Mouse (Mus musculus): Measurements from ENCODE around the gene Tmco3. TPM values are rescaled to one million over a fixed set of nuclear protein-coding genes. Genes with fewer than 3 reads are reported as not detected.

The Tmco3 gene
- polyA plus RNA-seq, 1 experiment from 2014 or later, result 34.9 TPM

DNA sequence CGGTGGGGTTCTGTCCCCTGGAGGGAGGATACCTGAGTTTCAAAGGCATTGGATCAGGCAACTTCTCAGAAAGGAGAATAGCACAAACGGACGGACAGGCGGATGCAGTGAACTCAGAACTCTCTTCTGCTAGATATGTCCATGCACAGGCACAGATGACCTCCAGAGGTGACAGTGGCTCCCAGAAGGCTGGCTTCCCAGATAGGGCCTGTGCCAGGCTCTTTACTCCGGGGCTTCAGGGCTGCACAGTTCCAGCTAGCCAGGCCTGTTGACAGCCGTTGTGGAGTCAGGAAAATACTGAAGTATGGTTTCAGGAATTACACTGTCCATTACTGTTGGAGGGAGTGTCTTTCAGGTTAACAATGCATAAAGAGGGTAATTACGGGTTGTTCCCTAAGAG lies 62.1 kb downstream of the Tmco3 start:
- WGBS, result 88% methylated on average over 7 of the region's 7 CpGs
- Histone ChIP-seq H3K27me3 (ENCODE audit: control insufficient read depth, insufficient read depth, low read length) (no peaks in the 10 kb centered on the region), H3K4me1 (ENCODE audit: control insufficient read depth, insufficient read depth, low read length) (no peaks in the 10 kb centered on the region), H3K9ac (ENCODE audit: low read length) (no peak overlapping the region), H3K4me2 (ENCODE audit: low read depth, low read length) (no peak overlapping the region), H3K4me3 (replicated peaks; ENCODE audit: low read length) (no peak overlapping the region), H3K36me3 (ENCODE audit: control insufficient read depth, insufficient read depth, low read length) (peaks cover 17% of the 10 kb centered on the region), H3K9me3 (replicated peaks; ENCODE audit: control insufficient read depth, low read length) (no peaks in the 10 kb centered on the region), H3K27ac (ENCODE audit: low read length) (no peak overlapping the region)
- no peak for ATAC-seq (ENCODE audit: insufficient read depth, low FRiP score)

GRCm38 (mm10) chr8:13351593-13351992 lies 63.6 kb downstream of the Tmco3 start:
- H3K36me3 ChIP-seq (ENCODE audit: control insufficient read depth, insufficient read depth, low read length), result peaks cover 19% of the 10 kb centered on the region
- H3K4me1 ChIP-seq (ENCODE audit: control insufficient read depth, insufficient read depth, low read length), result no peaks in the 10 kb centered on the region
- 85% methylated on average over 5 of the region's 5 CpGs for WGBS
- no peak overlapping the region for H3K27ac ChIP-seq (ENCODE audit: low read length)
- no peaks in the 10 kb centered on the region for H3K9me3 ChIP-seq (replicated peaks; ENCODE audit: control insufficient read depth, low read length)
- H3K9ac ChIP-seq (ENCODE audit: low read length), result no peak overlapping the region
- no peak for ATAC-seq (ENCODE audit: insufficient read depth, low FRiP score)
- no peak overlapping the region for H3K4me3 ChIP-seq (replicated peaks; ENCODE audit: low read length)
- H3K27me3 ChIP-seq (ENCODE audit: control insufficient read depth, insufficient read depth, low read length), result no peaks in the 10 kb centered on the region
- no peak overlapping the region for H3K4me2 ChIP-seq (ENCODE audit: low read depth, low read length)

DNA sequence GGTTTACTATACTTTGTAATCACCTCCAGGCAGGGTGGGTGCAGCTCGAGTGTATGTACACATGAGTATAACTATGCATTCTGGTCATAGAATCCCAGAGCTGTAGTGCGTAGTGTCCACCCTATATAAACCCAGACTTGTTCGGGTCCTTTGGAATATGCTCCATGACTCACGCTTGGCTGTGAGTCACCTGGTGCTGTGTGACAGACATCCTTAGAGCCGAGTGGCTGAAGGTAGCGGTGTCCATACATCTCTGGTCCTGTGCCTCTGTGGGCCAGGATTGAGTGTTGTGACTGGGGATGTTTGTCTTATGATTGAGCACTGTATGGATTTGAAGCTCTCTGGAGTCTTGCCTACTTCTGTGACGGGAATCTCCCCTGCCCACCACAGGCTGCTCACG lies 64.6 kb downstream of the Tmco3 start:
- H3K9ac ChIP-seq (ENCODE audit: low read length), result 0 out of 2 replicates have a peak overlapping the region, but pooled peaks have one; percentile 7
- H3K27ac ChIP-seq (ENCODE audit: low read length), result no peak overlapping the region
- peaks cover 11% of the 10 kb centered on the region for H3K36me3 ChIP-seq (ENCODE audit: control insufficient read depth, insufficient read depth, low read length)
- H3K27me3 ChIP-seq (ENCODE audit: control insufficient read depth, insufficient read depth, low read length), result no peaks in the 10 kb centered on the region
- WGBS, result 76% methylated on average over 8 of the region's 8 CpGs
- no peak for ATAC-seq (ENCODE audit: insufficient read depth, low FRiP score)
- no peaks in the 10 kb centered on the region for H3K9me3 ChIP-seq (replicated peaks; ENCODE audit: control insufficient read depth, low read length)
- no peak overlapping the region for H3K4me3 ChIP-seq (replicated peaks; ENCODE audit: low read length)
- no peak overlapping the region for H3K4me2 ChIP-seq (ENCODE audit: low read depth, low read length)
- no peaks in the 10 kb centered on the region for H3K4me1 ChIP-seq (ENCODE audit: control insufficient read depth, insufficient read depth, low read length)

- H3K9ac ChIP-seq (ENCODE audit: low read length), result no peak overlapping the region
- no peaks in the 10 kb centered on the region for H3K27me3 ChIP-seq (ENCODE audit: control insufficient read depth, insufficient read depth, low read length)
- H3K36me3 ChIP-seq (ENCODE audit: control insufficient read depth, insufficient read depth, low read length), result peaks cover 11% of the 10 kb centered on the region; the same call in 1 of the 2 replicates
- H3K9me3 ChIP-seq (replicated peaks; ENCODE audit: control insufficient read depth, low read length), result no peaks in the 10 kb centered on the region
- no peak overlapping the region for H3K4me3 ChIP-seq (replicated peaks; ENCODE audit: low read length)
- H3K27ac ChIP-seq (ENCODE audit: low read length), result no peak overlapping the region
- no peak for ATAC-seq (ENCODE audit: insufficient read depth, low FRiP score)
- no peak overlapping the region for H3K4me2 ChIP-seq (ENCODE audit: low read depth, low read length)
- no peaks in the 10 kb centered on the region for H3K4me1 ChIP-seq (ENCODE audit: control insufficient read depth, insufficient read depth, low read length)
- WGBS, result 82% methylated on average over 9 of the region's 9 CpGs
Observed at GRCm38 (mm10) chr8:13353155-13353833, 65.3 kb downstream of the Tmco3 start.

DNA sequence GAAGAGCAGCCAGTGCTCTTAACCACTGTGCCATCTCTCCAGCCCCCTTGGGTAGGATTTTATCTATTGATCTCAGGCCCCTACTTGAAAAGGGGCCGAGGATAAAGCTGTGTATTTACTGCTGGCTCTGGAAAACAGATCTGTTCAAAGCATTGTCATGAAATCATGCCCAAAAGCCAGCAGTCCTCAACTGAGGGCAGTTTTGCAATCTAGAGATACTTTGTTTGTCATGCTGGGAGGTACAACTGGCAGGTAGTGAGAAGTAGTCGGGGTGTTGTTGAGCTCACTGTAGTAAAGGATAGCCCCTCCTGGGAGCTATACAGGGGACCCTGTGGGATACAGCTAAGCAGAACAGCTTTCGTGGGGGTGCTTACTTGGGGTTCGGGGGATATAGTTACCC lies 65.9 kb downstream of the Tmco3 start:
- WGBS, result 78% methylated on average over 4 of the region's 4 CpGs
- no peak overlapping the region for H3K27ac ChIP-seq (ENCODE audit: low read length)
- H3K4me3 ChIP-seq (replicated peaks; ENCODE audit: low read length), result no peak overlapping the region
- no peaks in the 10 kb centered on the region for H3K9me3 ChIP-seq (replicated peaks; ENCODE audit: control insufficient read depth, low read length)
- H3K4me2 ChIP-seq (ENCODE audit: low read depth, low read length), result no peak overlapping the region
- no peak for ATAC-seq (ENCODE audit: insufficient read depth, low FRiP score)
- H3K9ac ChIP-seq (ENCODE audit: low read length), result no peak overlapping the region
- peaks cover 15% of the 10 kb centered on the region; the same call in 1 of the 2 replicates for H3K36me3 ChIP-seq (ENCODE audit: control insufficient read depth, insufficient read depth, low read length)
- H3K4me1 ChIP-seq (ENCODE audit: control insufficient read depth, insufficient read depth, low read length), result no peaks in the 10 kb centered on the region
- H3K27me3 ChIP-seq (ENCODE audit: control insufficient read depth, insufficient read depth, low read length), result no peaks in the 10 kb centered on the region

DNA sequence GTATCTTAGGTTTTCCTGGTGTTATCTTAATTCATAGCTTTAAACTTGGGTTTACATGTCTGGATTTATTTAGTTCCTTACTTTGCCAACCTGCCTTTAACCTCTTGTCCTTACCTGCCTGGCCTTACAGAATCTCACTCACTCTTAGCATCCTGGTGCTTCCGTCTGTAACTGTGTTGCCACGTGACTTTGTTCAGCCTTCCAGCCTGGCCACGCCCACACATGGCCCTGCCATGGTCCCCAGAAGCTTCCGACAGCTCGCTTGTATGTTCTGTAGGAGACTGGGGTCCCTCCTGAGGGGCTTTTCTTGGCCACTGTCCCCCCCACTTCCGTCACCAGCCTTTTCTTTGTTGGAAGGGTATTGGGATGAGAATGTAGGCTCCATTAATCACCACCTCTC lies 68.2 kb downstream of the Tmco3 start:
- Histone ChIP-seq H3K4me1 (ENCODE audit: control insufficient read depth, insufficient read depth, low read length) (no peaks in the 10 kb centered on the region), H3K36me3 (ENCODE audit: control insufficient read depth, insufficient read depth, low read length) (peaks cover 31% of the 10 kb centered on the region), H3K9me3 (replicated peaks; ENCODE audit: control insufficient read depth, low read length) (no peaks in the 10 kb centered on the region), H3K9ac (ENCODE audit: low read length) (no peak overlapping the region), H3K4me3 (replicated peaks; ENCODE audit: low read length) (no peak overlapping the region), H3K27me3 (ENCODE audit: control insufficient read depth, insufficient read depth, low read length) (no peaks in the 10 kb centered on the region), H3K27ac (ENCODE audit: low read length) (no peak overlapping the region), H3K4me2 (ENCODE audit: low read depth, low read length) (no peak overlapping the region)
- no peak for ATAC-seq (ENCODE audit: insufficient read depth, low FRiP score)
- WGBS, result 74% methylated on average over 6 of the region's 6 CpGs

- Histone ChIP-seq H3K9me3 (replicated peaks; ENCODE audit: control insufficient read depth, low read length) (no peaks in the 10 kb centered on the region), H3K4me3 (replicated peaks; ENCODE audit: low read length) (no peak overlapping the region), H3K27ac (ENCODE audit: low read length) (no peak overlapping the region), H3K36me3 (ENCODE audit: control insufficient read depth, insufficient read depth, low read length) (peaks cover 36% of the 10 kb centered on the region), H3K4me1 (ENCODE audit: control insufficient read depth, insufficient read depth, low read length) (no peaks in the 10 kb centered on the region), H3K4me2 (ENCODE audit: low read depth, low read length) (no peak overlapping the region), H3K27me3 (ENCODE audit: control insufficient read depth, insufficient read depth, low read length) (no peaks in the 10 kb centered on the region), H3K9ac (ENCODE audit: low read length) (no peak overlapping the region)
- 70% methylated on average over 10 of the region's 10 CpGs for WGBS
- 0 out of 2 replicates have a peak, but pooled peaks have one; percentile 16 for ATAC-seq (ENCODE audit: insufficient read depth, low FRiP score)
Observed at GRCm38 (mm10) chr8:13356681-13357080, 68.7 kb downstream of the Tmco3 start.

DNA sequence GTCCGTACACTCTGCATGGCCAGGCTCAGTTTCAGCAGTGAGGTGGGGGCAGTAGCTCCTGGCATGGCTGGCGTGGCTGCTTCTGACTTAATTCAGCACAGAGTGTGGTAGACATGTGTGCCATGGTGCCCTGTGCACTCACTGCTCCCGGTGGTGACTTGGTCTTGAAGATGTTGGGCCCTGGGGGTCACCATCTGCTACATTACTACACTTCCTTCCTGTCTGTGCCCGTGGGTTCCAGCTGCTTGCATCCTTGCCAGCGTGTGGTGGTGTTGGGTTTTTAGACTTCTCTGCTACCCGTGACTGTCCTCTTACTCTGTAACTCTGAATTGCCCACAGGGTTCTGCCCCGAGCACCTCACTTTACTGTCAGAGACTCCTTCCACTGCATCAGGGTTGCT lies 72.2 kb downstream of the Tmco3 start:
- H3K27ac ChIP-seq (ENCODE audit: low read length), result no peak overlapping the region
- WGBS, result 90% methylated on average over 7 of the region's 7 CpGs
- no peak for ATAC-seq (ENCODE audit: insufficient read depth, low FRiP score)
- H3K9ac ChIP-seq (ENCODE audit: low read length), result no peak overlapping the region
- peaks cover 58% of the 10 kb centered on the region for H3K36me3 ChIP-seq (ENCODE audit: control insufficient read depth, insufficient read depth, low read length)
- no peak overlapping the region for H3K4me3 ChIP-seq (replicated peaks; ENCODE audit: low read length)
- no peaks in the 10 kb centered on the region for H3K9me3 ChIP-seq (replicated peaks; ENCODE audit: control insufficient read depth, low read length)
- H3K4me2 ChIP-seq (ENCODE audit: low read depth, low read length), result no peak overlapping the region
- H3K4me1 ChIP-seq (ENCODE audit: control insufficient read depth, insufficient read depth, low read length), result no peaks in the 10 kb centered on the region
- no peaks in the 10 kb centered on the region for H3K27me3 ChIP-seq (ENCODE audit: control insufficient read depth, insufficient read depth, low read length)

GRCm38 (mm10) chr8:13361865-13362264 lies 73.9 kb downstream of the Tmco3 start:
- Histone ChIP-seq H3K4me3 (replicated peaks; ENCODE audit: low read length) (no peak overlapping the region), H3K4me1 (ENCODE audit: control insufficient read depth, insufficient read depth, low read length) (no peaks in the 10 kb centered on the region), H3K4me2 (ENCODE audit: low read depth, low read length) (no peak overlapping the region), H3K27ac (ENCODE audit: low read length) (no peak overlapping the region), H3K9me3 (replicated peaks; ENCODE audit: control insufficient read depth, low read length) (no peaks in the 10 kb centered on the region), H3K36me3 (ENCODE audit: control insufficient read depth, insufficient read depth, low read length) (peaks cover 60% of the 10 kb centered on the region), H3K27me3 (ENCODE audit: control insufficient read depth, insufficient read depth, low read length) (no peaks in the 10 kb centered on the region), H3K9ac (ENCODE audit: low read length) (no peak overlapping the region)
- WGBS, result 85% methylated on average over 6 of the region's 6 CpGs
- no peak for ATAC-seq (ENCODE audit: insufficient read depth, low FRiP score)

Data from stomach, embryonic 16.5 days (tissue).